Comparison of ENCODE assay signal across 8 mouse cellular contexts in the genomic region with DNA sequence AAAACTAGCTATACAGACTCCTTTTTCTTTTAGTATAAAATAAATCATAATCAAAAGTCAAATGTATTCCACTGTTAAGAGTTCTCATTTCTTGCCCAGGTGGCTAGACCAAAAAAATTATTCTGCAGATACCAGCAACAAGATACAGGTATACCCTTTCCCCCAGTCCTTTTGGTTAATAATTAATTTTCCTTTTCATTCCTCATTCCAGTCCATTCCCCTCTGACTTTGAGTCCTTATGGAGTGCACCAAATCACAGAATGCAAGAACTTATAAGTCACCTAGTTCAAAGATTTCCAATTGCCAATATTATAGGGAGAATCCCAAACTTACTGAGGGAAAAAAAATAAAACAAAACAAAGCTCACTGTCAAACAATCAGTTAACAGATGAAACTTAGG. TPM values are rescaled to one million over a fixed set of nuclear protein-coding genes. Genes with fewer than 3 reads are reported as not detected.
DNase-seq lines count a peak whose midpoint lies in the region; ATAC-seq and TF ChIP-seq lines count a peak whose summit lies in the region.
"Had no signal": no experiment of that assay in that cellular context is flagged by ENCODE, and none has a peak within 500 bp of the region (broad histone marks: within the 10 kb centered on the region; RNA-seq: fewer than 3 reads in every experiment).

No protein-coding gene starts in this region.

- H3K36me3 ChIP-seq in kidney, embryonic 15.5 days: no peaks in the 10 kb centered on the region
- H3K36me3 ChIP-seq in forebrain, embryonic 13.5 days (ENCODE audit: poor library complexity, severe bottlenecking): no peaks in the 10 kb centered on the region
- no peaks in the 10 kb centered on the region for H3K36me3 ChIP-seq in forebrain, postnatal 0 days (ENCODE audit: insufficient read depth)
- H3K36me3 ChIP-seq in midbrain, embryonic 16.5 days (ENCODE audit: control insufficient read depth, insufficient read depth, low read length): no peaks in the 10 kb centered on the region
- H3K36me3 ChIP-seq: limb, embryonic 12.5 days had no signal

- no peaks in the 10 kb centered on the region for H3K9me3 ChIP-seq in kidney, embryonic 15.5 days (replicated peaks)
- H3K9me3 ChIP-seq in forebrain, embryonic 13.5 days (replicated peaks): no peaks in the 10 kb centered on the region
- H3K9me3 ChIP-seq in forebrain, postnatal 0 days (ENCODE audit: low read length): no peaks in the 10 kb centered on the region
- no peaks in the 10 kb centered on the region for H3K9me3 ChIP-seq in midbrain, embryonic 16.5 days (replicated peaks; ENCODE audit: control insufficient read depth, low read length, poor library complexity, severe bottlenecking)
- H3K9me3 ChIP-seq: limb, embryonic 12.5 days had no signal

- no peak overlapping the region for H3K4me3 ChIP-seq in kidney, embryonic 15.5 days (replicated peaks)
- H3K4me3 ChIP-seq in forebrain, embryonic 13.5 days: 0 out of 2 replicates have a peak overlapping the region, but pooled peaks have one; percentile 46
- H3K4me3 ChIP-seq in forebrain, postnatal 0 days (ENCODE audit: low read depth, low read length): peak overlapping the region; percentile 16; the same call in 1 of the 2 replicates
- peak overlapping the region; percentile 21; the same call in 1 of the 2 replicates for H3K4me3 ChIP-seq in midbrain, embryonic 16.5 days (ENCODE audit: low read depth, low read length)
- H3K4me3 ChIP-seq: limb, embryonic 12.5 days had no signal

- no peaks in the 10 kb centered on the region for H3K4me1 ChIP-seq in kidney, embryonic 15.5 days
- peaks cover 17% of the 10 kb centered on the region for H3K4me1 ChIP-seq in forebrain, embryonic 13.5 days
- H3K4me1 ChIP-seq in forebrain, postnatal 0 days (ENCODE audit: insufficient read depth): no peaks in the 10 kb centered on the region
- peaks cover 23% of the 10 kb centered on the region for H3K4me1 ChIP-seq in midbrain, embryonic 16.5 days (ENCODE audit: control insufficient read depth, insufficient read depth, low read length)
- H3K4me1 ChIP-seq: limb, embryonic 12.5 days had no signal

- peaks cover 43% of the 10 kb centered on the region for H3K27me3 ChIP-seq in kidney, embryonic 15.5 days
- H3K27me3 ChIP-seq in forebrain, embryonic 13.5 days: no peaks in the 10 kb centered on the region
- no peaks in the 10 kb centered on the region for H3K27me3 ChIP-seq in forebrain, postnatal 0 days (ENCODE audit: insufficient read depth, low read length)
- no peaks in the 10 kb centered on the region for H3K27me3 ChIP-seq in midbrain, embryonic 16.5 days (ENCODE audit: control insufficient read depth, insufficient read depth, low read depth, low read length)

- ATAC-seq in kidney, embryonic 15.5 days (replicated peaks; ENCODE audit: low FRiP score): no peak
- ATAC-seq in forebrain, embryonic 13.5 days: no peak
- no peak for ATAC-seq in forebrain, postnatal 0 days
- no peak for ATAC-seq in midbrain, embryonic 16.5 days

- peak overlapping the region; percentile 65; the same call in 1 of the 2 replicates for H3K4me2 ChIP-seq in kidney, embryonic 15.5 days
- H3K4me2 ChIP-seq in forebrain, embryonic 13.5 days: peak overlapping the region; percentile 67
- peak overlapping the region; percentile 61 for H3K4me2 ChIP-seq in forebrain, postnatal 0 days (ENCODE audit: low read depth)
- peak overlapping the region; percentile 64 for H3K4me2 ChIP-seq in midbrain, embryonic 16.5 days (ENCODE audit: low read length)

- no peak for TF ChIP-seq CTCF in forebrain, postnatal 0 days (IDR thresholded peaks at IDR 0.05; ENCODE audit: low read depth)

- no peak overlapping the region for H3K27ac ChIP-seq in kidney, embryonic 15.5 days
- H3K27ac ChIP-seq in forebrain, embryonic 13.5 days: no peak overlapping the region
- H3K27ac ChIP-seq in forebrain, postnatal 0 days (ENCODE audit: low read depth, low read length): no peak overlapping the region
- no peak overlapping the region for H3K27ac ChIP-seq in midbrain, embryonic 16.5 days (ENCODE audit: low read length)
- H3K27ac ChIP-seq: limb, embryonic 12.5 days had no signal

- H3K9ac ChIP-seq in kidney, embryonic 15.5 days: no peak overlapping the region
- H3K9ac ChIP-seq in forebrain, embryonic 13.5 days: no peak overlapping the region
- no peak overlapping the region for H3K9ac ChIP-seq in forebrain, postnatal 0 days
- no peak overlapping the region for H3K9ac ChIP-seq in midbrain, embryonic 16.5 days (ENCODE audit: low read depth, low read length)
- H3K9ac ChIP-seq: limb, embryonic 12.5 days had no signal

- no peak for DNase-seq in kidney, adult 11 months
- DNase-seq in forebrain, postnatal 0 days: no peak
- no peak for DNase-seq in adrenal gland, postnatal 25 days
- no peak for DNase-seq in layer of hippocampus, adult 8-10 months (ENCODE audit: low spot score in 2 of 2)

RNA-seq across cellular contexts. Expression of a gene that starts 33.2 kb away (rescaled TPM):
- 14.7 and 14.9 TPM in 2 replicates for polyA plus RNA-seq in kidney, embryonic 15.5 days (2015; fragmentation: Nextera tagmentation; extraction: Ambion mirVana)
- polyA plus RNA-seq in forebrain, embryonic 13.5 days (2015; fragmentation: Nextera tagmentation; extraction: Ambion mirVana): 29.3 and 33.6 TPM in 2 replicates
- total RNA-seq in forebrain, postnatal 0 days (2014; rRNA removed): 66.4 and 71.1 TPM in 2 replicates
- 28.3 and 30.5 TPM in 2 replicates for polyA plus RNA-seq in forebrain, postnatal 0 days (2015; fragmentation: Nextera tagmentation; extraction: Ambion mirVana)
- 46.9 and 48.4 TPM in 2 replicates for polyA plus RNA-seq in midbrain, embryonic 16.5 days (2015; fragmentation: Nextera tagmentation; extraction: Ambion mirVana)
- 14.7 and 18.6 TPM in 2 replicates for total RNA-seq in adrenal gland, postnatal 25 days (2021)
- total RNA-seq in layer of hippocampus, adult 8-10 months (2022): 100 to 1,000 TPM; 260 to 274 (median 269) TPM
